Mouse (Mus musculus): Measurements from ENCODE around the gene Mylk. TPM values are rescaled to one million over a fixed set of nuclear protein-coding genes. Genes with fewer than 3 reads are reported as not detected.

Gene Mylk
- total RNA-seq, 2 experiments from 2014 or later: 0.77 to 0.79 TPM

DNA sequence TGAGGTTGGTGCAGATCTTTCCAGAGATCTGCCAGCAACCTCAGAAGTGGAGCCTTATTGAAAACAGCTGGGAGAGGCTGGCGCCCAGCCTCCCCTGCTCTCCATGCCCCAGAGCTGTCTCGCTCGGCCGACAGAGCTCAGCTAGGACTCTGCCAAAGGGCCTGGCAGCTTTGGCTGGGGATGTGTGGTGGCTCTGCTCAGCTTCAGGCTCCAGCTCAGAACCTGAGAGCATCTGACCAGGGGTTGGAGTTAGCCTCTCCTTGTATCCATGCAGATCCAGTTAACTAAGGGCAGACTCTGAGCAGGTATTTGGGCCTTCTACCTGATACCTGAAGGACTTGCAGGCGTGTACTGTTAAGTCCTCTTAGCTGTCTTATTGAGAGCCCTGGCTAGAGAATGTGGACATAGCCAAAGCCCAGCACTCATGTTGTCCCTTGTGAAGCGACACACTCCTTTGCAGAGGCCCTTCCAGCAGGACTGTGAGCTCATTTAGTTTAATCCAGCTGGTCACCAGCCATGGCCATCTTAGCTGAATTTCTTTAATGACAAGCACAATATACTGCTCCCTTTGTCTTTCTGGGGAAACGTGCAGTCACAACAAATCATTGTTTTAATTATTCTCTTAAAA, 94.8 kb downstream of the Mylk start:
- ATAC-seq (replicated peaks; ENCODE audit: poor library complexity): no peak

DNA sequence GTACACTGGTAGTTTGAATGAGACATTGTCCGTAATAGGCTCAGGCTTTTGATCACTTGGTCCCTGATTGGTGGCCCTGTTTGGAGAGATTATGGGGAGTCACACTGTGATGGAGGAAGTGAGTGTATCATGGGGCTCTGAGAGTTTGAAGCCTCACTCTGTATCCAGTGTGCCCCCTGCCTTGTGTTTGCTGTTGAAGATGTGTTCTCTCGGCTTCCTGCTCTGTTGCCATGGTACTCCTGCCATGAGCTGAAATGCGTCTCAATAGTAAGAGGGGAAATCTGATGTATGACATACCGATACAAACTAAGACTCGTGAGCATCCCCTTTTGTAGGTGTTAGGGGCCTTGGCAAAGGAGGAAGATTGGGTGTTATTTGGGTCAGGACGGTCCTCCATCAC, 99.8 kb downstream of the Mylk start:
- ATAC-seq (replicated peaks; ENCODE audit: poor library complexity): no peak

DNA sequence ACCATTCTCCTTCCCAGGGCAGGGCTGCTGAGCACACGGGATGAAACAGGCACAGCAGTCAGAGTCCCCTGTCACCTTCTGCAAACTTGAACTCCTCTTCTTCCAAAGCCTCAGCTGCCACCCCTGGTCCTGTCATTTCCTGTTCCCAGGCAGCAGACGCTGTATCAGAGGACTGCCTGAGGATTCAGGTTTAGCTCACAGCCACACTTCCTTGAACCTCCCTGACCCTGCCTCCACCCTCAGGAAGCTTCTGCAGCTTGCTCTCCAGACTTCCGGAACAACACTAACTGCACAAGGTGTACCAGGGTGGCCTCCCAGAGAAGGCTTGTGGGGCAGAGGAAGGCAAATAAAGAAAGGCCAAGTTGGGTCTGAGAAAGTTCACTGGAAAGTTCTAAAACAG, 102.6 kb downstream of the Mylk start:
- ATAC-seq (replicated peaks; ENCODE audit: poor library complexity): no peak

DNA sequence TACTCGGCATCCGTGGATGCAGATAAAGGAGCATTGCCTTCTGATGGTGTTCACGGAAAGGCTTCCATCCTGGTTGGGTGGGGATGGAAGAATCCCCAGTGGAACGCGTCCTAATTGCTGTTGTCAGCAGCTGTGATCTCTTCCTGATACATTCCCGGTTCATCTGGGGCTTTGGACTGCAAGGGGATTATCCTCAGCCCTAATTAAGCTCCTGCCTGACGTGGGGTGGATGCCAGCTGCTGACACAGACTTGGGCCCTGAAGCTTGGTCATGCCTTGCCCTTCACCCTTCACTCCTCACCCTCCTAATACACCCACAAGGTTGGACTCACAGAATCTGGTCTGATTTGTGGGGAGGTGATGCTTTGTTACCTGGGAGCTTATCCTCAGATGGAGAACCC, 109.1 kb downstream of the Mylk start:
- no peak for ATAC-seq (replicated peaks; ENCODE audit: poor library complexity)

DNA sequence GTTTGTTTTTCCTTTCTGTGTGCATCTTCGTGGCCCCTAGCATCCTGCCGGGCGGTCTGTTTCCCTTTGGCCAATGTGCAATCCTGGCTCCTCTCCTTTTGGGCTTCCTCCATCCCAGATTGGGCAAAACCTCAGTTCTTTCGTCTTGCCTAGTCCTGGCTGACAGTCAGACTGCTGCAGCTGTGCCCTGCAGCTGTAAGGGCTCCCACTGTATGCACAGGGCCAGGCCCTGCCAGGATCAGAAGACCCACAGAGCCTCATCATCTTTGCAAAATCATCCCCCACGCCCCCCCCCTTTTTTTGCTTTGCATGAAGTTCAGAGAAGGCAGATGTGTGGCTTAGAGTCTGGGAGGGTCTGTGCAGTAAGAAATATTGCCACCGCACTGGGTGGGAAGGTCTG, 110.1 kb downstream of the Mylk start:
- ATAC-seq (replicated peaks; ENCODE audit: poor library complexity): no peak

DNA sequence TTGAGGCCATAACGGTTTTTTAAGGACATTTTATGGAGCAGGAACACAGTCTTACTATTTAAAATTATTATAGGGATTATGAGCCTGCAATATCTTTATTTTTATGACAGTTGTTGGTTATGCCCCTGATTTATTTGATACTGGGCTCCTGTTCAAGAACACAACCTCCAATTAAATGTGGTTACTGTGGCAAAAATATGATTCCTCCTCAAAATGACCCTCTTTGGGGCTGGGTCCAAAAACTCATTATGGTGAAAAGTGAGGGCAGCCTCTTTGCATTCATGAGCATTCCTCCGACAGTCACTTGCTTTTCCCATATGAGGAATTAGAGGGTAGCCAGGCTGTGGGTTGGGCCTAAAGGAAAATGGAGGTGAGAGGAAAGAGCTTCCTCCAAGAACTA, 110.7 kb downstream of the Mylk start:
- no peak for ATAC-seq (replicated peaks; ENCODE audit: poor library complexity)

DNA sequence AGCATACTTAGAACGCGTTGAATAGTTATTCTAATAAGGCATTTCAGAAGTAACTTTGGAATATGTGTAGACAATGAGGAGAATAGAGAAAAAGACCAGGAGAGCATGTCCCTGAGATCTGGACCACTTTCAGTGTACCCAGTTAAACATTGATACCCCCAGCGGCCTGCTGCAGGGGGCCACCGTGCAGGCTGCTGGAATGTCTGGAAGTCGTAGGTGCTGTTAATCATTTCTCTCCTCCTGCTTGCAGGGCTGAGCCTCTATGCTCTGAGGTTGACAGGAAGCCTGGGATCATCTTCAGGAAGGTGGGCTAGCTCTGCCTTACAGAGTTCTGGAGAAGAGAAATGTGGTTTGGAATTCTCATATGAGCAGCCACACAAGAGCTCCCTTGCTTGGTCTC, 112.6 kb downstream of the Mylk start:
- no peak for ATAC-seq (replicated peaks; ENCODE audit: poor library complexity)

DNA sequence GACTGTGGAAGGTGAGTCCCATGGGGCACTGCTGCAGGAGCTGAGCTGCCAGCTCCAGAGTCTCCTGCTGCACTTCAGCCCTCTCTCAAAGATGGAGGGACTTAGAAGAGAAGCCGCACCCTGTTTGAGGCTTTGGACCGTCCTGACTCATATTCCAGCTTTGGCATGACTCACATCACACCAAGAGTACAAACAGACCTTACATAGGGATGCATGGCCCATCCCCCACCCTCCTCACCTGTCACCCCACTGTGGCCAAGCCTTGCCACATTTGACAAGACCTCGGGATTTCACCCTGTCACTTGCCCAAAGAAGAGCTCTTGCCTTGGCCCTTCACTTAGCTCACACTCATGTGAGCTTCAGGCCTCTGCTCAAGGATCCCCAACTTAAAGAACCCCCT, 115.8 kb downstream of the Mylk start:
- no peak for ATAC-seq (replicated peaks; ENCODE audit: poor library complexity)

DNA sequence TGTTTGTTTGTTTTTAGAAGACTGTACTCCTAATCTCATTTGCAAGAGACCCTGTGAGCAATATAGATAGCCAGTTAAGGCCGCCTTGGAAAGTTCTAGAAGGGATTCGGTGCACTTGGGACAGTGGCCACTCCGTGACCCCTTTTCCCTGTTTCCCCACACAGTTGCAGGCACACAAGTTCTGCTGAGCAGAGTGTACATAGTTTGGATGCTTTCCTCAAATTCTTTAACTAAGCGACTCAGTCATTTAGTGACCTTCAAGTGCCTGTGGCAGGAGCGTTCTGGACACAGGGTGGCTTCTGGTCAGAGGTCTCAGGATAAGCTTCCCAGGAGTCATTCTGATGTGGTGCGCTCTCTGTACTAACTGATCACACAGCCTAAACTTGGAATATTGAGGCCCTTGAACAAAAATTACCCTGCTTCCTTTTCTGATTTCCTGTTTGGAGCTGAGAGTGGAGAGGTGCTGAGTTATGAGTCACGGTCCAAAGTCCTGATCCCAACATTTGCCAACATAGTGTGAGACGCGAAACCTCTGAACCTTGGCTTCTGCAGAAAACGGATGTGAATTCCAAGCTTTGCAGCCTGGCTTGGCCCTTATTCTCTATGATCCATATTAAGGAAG, 116.8 kb downstream of the Mylk start:
- no peak for ATAC-seq (replicated peaks; ENCODE audit: poor library complexity)

DNA sequence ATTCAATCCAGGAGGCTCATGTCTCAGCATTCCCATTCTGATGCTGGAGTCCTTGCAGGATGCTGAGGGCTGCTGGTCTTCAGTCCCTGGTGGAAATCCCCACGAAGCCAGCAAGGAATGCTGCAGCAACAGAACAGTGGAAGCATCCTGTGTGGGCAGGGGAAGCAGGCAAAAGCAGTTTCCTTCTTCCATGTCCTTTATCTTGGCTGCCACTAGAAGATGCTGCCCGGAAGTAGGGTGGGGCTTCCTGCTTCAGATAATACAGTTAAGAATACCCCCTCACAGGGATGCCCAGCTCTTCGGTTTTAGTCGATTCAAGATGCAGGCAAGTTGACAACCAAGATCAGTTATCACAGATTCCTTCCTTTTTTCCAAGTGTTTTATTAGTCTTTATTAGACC, 120.4 kb downstream of the Mylk start:
- ATAC-seq (replicated peaks; ENCODE audit: poor library complexity): no peak

DNA sequence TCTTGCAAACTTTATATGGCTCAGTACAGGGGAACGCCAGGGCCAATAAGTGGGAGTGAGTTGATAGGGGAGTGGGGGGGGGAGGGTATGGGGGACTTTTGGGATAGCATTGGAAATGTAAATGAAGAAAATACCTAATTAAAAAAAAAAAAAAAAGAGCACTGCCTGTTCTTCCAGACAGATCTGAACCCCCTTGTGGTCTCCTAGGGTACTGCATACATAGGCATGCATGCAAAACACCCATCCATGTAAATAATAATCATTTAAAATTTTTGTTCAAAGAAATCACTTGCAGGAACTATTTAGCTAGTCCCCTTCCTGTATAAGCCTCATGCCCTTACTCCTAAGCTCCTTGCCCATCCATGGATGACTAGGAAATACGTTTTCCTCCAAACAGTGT, 122.2 kb downstream of the Mylk start:
- ATAC-seq (replicated peaks; ENCODE audit: poor library complexity): no peak

DNA sequence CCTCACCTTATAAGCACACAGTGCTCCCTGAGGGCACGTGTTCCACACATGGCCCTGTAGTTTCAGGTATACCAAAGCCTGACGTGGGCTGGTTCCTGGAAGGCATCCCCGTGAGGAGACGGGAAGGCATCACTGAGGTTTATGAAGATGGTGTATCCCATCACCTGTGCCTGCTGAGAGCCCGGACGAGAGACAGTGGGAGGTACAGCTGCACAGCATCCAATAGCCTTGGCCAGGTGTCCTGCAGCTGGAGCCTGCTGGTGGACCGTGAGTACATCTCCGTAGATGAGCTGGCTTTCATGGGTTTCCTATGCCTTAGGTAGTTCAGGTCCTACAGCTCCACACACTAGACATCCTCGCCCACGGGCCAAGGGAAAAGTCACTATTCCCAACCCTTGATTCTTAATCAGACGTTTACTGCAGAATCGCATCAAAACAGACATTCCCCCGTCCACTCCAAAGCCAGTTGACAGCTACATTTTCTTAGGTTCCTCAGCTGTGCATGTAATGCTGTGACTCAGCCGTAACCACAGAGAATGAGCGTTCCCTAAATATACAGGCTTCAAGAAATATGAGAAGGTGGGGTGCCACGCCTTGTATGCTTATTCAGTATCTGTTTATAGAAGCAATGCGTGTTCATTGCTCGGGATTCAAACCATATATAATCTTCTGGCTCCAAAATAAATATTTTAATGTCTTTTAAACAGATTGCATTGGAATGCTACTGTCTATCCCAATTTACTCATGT, 135.2 kb downstream of the Mylk start:
- no peak for ATAC-seq (replicated peaks; ENCODE audit: poor library complexity)

DNA sequence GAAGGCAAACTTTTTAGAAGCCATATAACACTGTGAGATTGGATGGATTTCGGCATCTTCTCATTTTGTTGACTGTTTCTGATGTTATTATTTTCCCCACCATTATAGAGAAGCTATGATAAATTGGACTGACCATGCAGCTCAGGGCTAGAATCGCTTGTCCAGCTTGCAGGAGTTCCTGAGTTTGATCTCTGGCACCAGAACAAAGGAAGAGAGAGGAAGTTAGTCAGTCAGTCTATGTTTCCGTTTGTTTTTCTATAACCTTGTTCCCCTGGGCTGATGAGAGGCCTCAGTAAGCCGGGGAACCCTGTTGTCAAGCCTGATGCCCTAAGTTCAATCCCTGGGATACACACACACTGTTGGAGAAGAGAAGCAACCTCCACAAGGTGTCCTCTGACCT, 135.8 kb downstream of the Mylk start:
- no peak for ATAC-seq (replicated peaks; ENCODE audit: poor library complexity)

DNA sequence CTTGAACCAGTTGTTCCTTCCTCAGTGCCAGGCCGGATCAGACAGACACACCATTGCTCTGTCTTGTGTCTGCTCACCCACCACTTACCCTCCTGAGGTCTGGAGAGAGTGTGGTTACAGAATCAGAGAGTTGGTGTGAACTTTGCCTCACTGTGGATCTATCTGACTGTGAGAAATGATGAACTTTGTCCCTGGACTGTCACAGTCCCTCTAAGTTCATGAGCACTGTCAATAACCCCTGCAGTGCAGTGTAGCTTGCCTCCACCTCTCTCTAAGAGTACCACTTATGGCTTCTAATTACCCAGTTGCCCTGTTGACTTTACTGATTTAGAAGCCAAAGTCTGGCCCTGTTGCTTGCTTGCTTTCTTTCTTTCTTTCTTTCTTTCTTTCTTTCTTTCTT, 142.0 kb downstream of the Mylk start:
- no peak for ATAC-seq (replicated peaks; ENCODE audit: poor library complexity)

DNA sequence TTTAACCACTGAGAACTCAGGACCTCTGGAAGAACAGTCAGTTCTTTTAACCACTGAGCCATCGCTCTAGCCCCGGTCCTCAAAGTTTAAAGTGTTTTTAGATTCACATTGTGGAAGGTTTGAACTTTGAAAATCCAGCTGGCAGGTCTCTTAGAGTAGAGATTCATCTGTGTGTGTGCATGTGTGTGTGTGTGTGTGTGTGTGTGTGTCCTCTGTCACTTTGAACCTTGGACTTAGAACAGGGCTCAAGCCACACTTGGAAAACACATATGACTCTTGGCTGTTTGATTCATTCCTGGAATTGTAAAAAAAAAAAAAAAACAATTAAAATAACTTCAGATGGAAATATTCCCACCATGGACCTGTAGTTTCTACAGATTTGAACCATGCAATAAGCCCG, 149.0 kb downstream of the Mylk start:
- ATAC-seq (replicated peaks; ENCODE audit: poor library complexity): no peak

DNA sequence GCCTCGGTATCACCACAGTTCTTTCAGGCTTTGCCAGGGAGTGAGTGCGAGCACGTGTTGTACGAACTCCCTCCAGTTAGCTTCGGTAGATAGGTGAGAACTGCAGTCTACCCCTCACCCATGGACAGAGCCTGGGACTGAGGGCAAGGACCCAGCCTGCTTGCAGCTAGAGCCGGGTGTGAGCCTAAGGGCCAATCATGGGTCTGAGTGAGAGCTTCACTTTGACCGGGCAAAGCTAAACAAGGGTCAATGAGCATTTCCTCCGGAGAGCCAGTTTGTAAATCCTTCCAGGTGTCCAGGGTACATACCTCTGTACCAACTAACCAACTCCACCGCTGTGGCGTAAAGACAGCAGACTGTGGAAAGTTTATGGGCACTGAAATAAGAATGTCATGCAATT, 150.9 kb downstream of the Mylk start:
- no peak for ATAC-seq (replicated peaks; ENCODE audit: poor library complexity)

DNA sequence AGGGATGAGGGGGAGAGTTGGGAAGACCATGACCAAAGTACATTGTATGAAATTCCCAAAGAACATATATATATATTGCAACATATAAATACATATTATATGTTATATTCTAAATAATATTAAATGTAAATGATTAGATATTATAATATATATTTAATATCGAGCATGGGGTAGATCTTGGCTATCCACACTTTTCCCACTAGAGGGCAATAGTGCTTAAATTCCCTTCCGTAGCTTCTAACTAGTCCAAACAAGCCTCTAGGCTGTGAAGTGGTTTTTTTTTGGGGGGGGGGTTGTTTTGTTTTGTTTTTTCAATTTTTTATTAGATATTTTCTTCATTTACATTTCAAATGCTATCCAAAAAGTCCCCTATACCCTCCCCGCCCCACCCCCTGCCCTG, 152.0 kb downstream of the Mylk start:
- no peak for ATAC-seq (replicated peaks; ENCODE audit: poor library complexity)

DNA sequence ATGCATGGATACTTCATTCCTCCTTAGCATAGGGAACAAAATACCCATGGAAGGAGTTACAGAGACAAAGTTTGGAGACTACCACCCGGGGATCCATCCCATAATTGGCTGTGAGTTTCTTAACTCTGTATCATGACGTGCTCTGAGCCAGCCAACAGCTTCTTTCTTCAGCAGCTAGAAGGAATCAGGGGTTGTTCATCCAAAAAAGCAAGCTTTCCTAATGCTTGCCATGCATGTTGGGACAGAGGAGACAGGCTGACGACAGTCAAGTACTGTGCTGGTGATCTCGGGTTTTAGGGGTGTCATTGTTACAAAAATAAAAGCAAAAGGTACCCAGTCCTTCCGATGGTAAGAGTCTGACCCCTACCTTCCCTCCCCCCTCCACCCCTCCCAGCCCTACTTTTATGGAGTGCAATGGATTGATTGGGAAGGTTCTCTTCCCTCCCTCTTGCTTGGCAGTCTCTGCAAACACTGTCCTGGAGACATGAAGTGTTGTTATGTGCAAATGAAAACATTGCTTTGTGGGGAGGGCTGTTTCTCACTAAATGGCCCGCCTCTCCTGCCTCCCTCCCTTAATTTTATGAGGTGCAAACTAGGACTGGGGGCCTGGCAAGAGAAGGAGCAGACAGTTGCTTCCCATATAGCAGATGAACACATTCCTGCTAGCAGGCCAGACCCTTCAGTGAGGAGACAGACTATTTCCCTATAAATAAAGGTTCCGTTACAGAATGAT, 153.2 kb downstream of the Mylk start:
- ATAC-seq (replicated peaks; ENCODE audit: poor library complexity): no peak

DNA sequence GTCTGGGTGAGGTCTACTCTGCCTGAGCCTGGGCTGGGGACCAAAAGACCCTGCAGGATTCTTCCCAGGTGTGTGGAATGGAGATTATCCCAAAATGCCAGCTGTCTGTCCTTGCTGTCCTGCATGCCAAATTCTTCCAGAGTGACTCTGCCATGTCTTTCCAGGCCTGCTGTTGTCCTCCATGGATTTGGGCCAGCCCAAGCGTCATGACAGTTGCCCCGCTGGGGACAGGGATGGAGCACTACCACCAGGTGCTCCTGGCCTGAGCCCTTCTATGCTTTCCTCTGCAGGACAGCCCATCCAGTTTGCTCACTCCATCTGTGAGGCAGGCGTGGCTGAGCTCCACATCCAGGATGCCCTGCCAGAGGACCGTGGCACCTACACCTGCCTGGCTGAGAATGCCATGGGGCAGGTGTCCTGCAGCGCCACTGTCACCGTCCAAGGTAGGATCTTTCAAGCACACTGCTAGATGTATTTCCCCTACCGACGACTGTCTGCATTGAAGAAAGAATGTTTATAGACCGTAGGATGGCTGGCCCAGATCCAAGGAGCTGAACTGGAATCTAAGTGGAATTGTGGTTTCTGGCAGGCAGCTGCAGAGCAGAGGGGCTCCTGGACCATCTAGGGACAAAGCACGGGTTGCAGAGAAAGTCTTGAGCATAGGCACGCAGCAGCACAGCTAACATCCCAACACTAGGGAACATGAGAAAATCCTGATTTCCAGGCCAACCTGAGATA, 154.2 kb downstream of the Mylk start:
- no peak for ATAC-seq (replicated peaks; ENCODE audit: poor library complexity)

DNA sequence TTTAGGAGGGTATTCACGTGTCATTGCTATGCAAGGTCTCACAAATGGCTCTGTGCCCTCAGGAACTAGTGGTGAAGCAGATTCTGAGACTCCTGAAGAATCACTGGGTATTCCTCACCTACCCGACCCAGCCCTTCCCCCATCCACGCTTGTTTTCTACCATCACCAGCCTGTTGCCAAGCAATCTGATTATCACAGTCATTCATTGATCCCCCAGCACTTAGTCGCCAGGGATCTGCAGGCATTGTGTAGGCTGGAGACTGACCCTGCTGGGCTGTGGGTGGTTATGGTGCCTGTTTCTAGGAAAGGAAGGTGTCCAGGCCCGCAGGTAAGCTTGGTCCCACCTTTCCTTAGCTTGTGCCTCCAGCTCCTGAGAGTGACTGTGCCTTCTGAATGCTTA, 155.0 kb downstream of the Mylk start:
- ATAC-seq (replicated peaks; ENCODE audit: poor library complexity): no peak

DNA sequence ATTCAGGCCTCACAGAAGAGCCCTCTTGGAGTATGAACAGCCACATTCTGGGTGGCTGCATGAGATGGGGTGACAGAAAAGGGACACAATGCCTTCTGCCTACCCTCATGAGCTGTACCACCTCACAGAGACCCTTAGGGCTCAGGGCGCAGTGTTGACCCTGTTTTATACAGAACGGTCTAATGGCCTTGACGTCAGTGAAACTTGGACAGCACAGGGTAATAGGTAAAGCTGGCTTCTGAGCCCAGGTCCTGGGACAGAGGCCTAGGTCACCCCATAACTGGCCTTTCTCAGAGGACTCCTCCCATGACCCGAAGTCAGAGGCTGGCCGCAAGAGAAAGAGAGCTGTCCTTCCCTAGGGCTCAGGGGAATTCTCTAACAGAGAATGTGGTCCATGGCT, 155.5 kb downstream of the Mylk start:
- ATAC-seq (replicated peaks; ENCODE audit: poor library complexity): no peak

All from megakaryocyte progenitor cell, adult 5-6 weeks (primary cell).